Mouse (Mus musculus) G1E (cell line): ENCODE data around the gene Hprt.

ENCODE experiments used
- CTCF ChIP-seq: IDR thresholded peaks from 2 replicates; pipeline ENCODE4 v1.5.1; 2012; ENCODE audit warnings: low read depth, low read length, inconsistent platforms, mixed read lengths
- GATA1 ChIP-seq: IDR thresholded peaks from 2 replicates; pipeline ENCODE4 v1.6.1; 2012; ENCODE audit warnings: borderline replicate concordance, low read length, inconsistent platforms, mixed read lengths
- POLR2AphosphoS5 ChIP-seq: IDR thresholded peaks from 2 replicates; pipeline ENCODE4 v1.6.1; 2012; ENCODE audit warnings: low read depth, low read length, inconsistent platforms; ENCODE audit not compliant: insufficient replicate concordance
- TAL1 ChIP-seq: conservative IDR thresholded peaks from 2 replicates; pipeline ENCODE4 v1.6.1; 2012; ENCODE audit warnings: low read depth, low read length, inconsistent platforms, mixed read lengths

- TF ChIP-seq CTCF (no peak), GATA1 (no peak), TAL1 (no peak), POLR2AphosphoS5 (no peak)
These were observed 68.7 kb downstream of the Hprt start for GRCm38 (mm10) chrX:53056627-53057026.
